Mouse (Mus musculus) liver, postnatal 0 days (tissue): ENCODE results near the gene Fndc11. TPM values are rescaled to one million over a fixed set of nuclear protein-coding genes. Genes with fewer than 3 reads are reported as not detected.

Source experiments
- ATAC-seq: fragments of 200-750 bp; cut with Nextera tagmentation; 2 replicates; pipeline ENCODE4 v1.8.0; 2017; ENCODE audit warnings: mild to moderate bottlenecking, moderate library complexity
- DNase-seq: peaks from one replicate; pipeline ENCODE4 v3.0.0-alpha.2; 2016
- H3K27ac ChIP-seq: fragments of 300-500 bp; sonication (generic); 2 replicates; pipeline ENCODE4 v1.5.1; 2014; ENCODE audit warnings: antibody characterized with exemption, moderate library complexity, mild to moderate bottlenecking, low read depth
- H3K27me3 ChIP-seq: fragments of 300-500 bp; sonication (generic); 2 replicates; pipeline ENCODE4 v1.6.1; 2014; ENCODE audit warnings: low read length, control low read depth, mixed read lengths; ENCODE audit not compliant: insufficient read depth
- H3K36me3 ChIP-seq: fragments of 300-500 bp; sonication (generic); replicated peaks from 2 replicates; pipeline ENCODE4 v1.6.1; 2014; ENCODE audit warnings: mild to moderate bottlenecking, control low read depth, low read length, moderate library complexity, mixed read lengths; ENCODE audit not compliant: insufficient read depth
- H3K4me1 ChIP-seq: fragments of 300-500 bp; sonication (generic); 2 replicates; pipeline ENCODE4 v1.6.1; 2014; ENCODE audit warnings: antibody characterized with exemption, mild to moderate bottlenecking, control low read depth; ENCODE audit not compliant: insufficient read depth
- H3K4me2 ChIP-seq: fragments of 300-500 bp; sonication (generic); 2 replicates; pipeline ENCODE4 v1.6.1; 2014; ENCODE audit warnings: low read depth, mild to moderate bottlenecking, low read length, moderate library complexity, mixed read lengths
- H3K4me3 ChIP-seq: fragments of 300-500 bp; sonication (generic); 2 replicates; pipeline ENCODE4 v1.5.1; 2014; ENCODE audit warnings: low read depth, low read length
- H3K9ac ChIP-seq: fragments of 300-500 bp; sonication (generic); replicated peaks from 2 replicates; pipeline ENCODE4 v1.6.1; 2014; ENCODE audit warnings: mild to moderate bottlenecking, moderate library complexity
- H3K9me3 ChIP-seq: fragments of 300-500 bp; sonication (generic); 2 replicates; pipeline ENCODE4 v1.6.1; 2016; ENCODE audit warnings: mild to moderate bottlenecking, control low read depth, low read length, mixed read lengths
- CTCF ChIP-seq: sonication (generic); IDR thresholded peaks from 2 replicates; pipeline ENCODE4 v1.5.1; 2016; ENCODE audit warnings: antibody characterized with exemption, low read depth
- EP300 ChIP-seq: IDR thresholded peaks from 2 replicates; pipeline ENCODE4 v1.6.1; 2016; ENCODE audit warnings: antibody characterized with exemption, low read depth, mild to moderate bottlenecking
- WGBS: fragments of 180-500 bp; shearing (Covaris S2); extraction: QIAGEN DNeasy Blood & Tissue Kit; methylation state at CpG from one replicate; pipeline ENCODE4 v1.1.7; 2014; ENCODE audit not compliant: insufficient replicate concordance; 5-methylcytosine and 5-hydroxymethylcytosine counted together
- polyA plus RNA-seq: library from polyadenylated mRNA; unstranded; fragments of >200 nt; fragmentation: Nextera tagmentation; extraction: Ambion mirVana; gene quantifications from 2 replicates; pipeline ENCODE4 v1.2.1, GENCODE M21; 2015

Fndc11 gene
- polyA plus RNA-seq, 1 experiment from 2014 or later = 0.09 TPM

DNA sequence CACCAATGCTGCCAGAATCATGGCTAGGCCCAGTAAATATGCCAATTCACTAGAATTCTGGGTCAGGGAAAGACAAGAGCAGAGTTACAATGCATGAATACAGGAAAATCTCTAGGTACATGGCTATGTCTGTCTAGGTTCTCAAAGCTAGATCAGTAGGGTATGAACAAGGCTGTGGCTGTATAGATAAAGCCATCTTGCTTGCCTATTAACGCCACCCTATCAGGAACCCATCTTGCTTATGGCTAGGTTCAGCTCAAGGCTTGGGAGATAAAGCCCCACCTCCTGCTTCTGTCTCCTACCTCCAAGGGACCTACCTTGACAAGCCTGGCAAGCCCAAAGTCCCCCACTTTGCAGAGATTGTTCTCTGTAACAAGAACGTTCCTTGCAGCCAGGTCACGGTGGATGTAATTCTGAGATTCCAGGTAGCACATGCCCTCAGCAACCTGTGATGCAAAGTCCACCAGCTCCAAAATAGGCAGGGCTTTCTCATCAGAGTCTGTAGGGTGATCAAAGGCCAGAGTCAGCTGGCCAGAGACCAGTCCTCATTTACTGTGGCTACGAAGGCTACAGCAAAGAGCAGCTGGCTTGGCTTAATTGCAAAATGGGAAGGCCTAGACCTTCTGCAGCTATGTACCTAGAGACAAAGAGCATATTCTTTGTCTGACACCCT lies 23.0 kb upstream of the Fndc11 start:
- Histone ChIP-seq H3K4me3 (no peak overlapping the region), H3K36me3 (no peaks in the 10 kb centered on the region), H3K4me2 (no peak overlapping the region), H3K27me3 (no peaks in the 10 kb centered on the region), H3K9ac (no peak overlapping the region), H3K27ac (no peak overlapping the region), H3K9me3 (no peaks in the 10 kb centered on the region), H3K4me1 (peaks cover 8% of the 10 kb centered on the region)
- TF ChIP-seq EP300 (no peak), CTCF (no peak)
- ATAC-seq (peak; percentile 65; the same call in 1 of the 2 replicates), DNase-seq (no peak)
- WGBS = 60% methylated on average over 4 of the region's 4 CpGs

DNA sequence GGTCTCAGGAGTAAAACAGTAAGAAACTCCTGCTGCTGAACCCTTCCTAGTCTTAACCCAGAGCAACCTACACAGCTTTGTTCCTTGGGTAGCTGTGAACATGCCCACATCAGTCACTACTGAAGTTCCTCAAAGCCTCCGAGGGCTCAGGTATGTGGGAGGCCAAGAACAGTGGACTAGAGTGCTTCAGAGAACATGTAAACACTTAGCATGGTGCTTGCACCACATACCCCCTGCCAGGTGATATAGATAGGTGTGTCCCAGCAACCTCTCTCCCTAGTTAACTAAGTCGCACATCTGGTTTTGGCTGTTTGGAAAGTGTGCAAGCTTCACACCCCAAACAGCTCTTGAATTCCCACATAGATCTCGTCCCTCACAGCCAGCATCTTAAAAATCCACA lies 18.2 kb upstream of the Fndc11 start:
- Histone ChIP-seq H3K27me3 (no peaks in the 10 kb centered on the region), H3K27ac (no peak overlapping the region), H3K36me3 (no peaks in the 10 kb centered on the region), H3K9ac (no peak overlapping the region), H3K9me3 (no peaks in the 10 kb centered on the region), H3K4me3 (no peak overlapping the region), H3K4me1 (peaks cover 16% of the 10 kb centered on the region), H3K4me2 (no peak overlapping the region)
- DNase-seq (no peak), ATAC-seq (no peak)
- TF ChIP-seq EP300 = no peak
- no peak for TF ChIP-seq CTCF
- WGBS = 66% methylated on average over 3 of the region's 3 CpGs

DNA sequence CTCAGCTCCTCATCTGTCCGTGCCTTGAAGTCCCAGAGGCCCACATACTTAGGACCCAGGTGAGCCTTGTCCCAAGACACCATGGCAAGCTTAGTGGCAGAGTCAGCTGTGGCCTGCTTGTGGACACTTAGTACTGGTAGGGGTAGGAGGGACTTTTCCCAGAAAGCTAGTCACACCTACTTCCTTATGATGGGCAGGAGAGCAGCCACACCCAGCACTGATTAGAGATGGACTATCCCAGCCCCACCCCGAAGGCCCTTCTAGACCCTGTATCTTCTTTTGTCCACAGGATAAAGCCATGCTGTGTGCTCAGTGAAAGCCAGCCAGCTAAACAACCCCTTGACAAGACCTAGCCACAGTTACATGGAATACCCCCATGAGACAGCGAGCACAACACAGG lies 17.4 kb upstream of the Fndc11 start, which contains the start of gene Ptk6:
Gene Ptk6 (minus strand): TSS at position 368 of the 400 bp plus-strand sequence.
- Histone ChIP-seq H3K4me3 (no peak within 1 kb of the TSS), H3K36me3 (no peaks in the 10 kb centered on the region), H3K27me3 (no peaks in the 10 kb centered on the region), H3K4me2 (no peak within 1 kb of the TSS), H3K9me3 (no peaks in the 10 kb centered on the region), H3K4me1 (peaks cover 16% of the 10 kb centered on the region), H3K9ac (no peak within 1 kb of the TSS), H3K27ac (no peak within 1 kb of the TSS)
- 81% methylated on average over 3 of the region's 3 CpGs for WGBS
- ATAC-seq = no peak
- DNase-seq = no peak
- no peak for TF ChIP-seq EP300
- TF ChIP-seq CTCF = no peak

DNA sequence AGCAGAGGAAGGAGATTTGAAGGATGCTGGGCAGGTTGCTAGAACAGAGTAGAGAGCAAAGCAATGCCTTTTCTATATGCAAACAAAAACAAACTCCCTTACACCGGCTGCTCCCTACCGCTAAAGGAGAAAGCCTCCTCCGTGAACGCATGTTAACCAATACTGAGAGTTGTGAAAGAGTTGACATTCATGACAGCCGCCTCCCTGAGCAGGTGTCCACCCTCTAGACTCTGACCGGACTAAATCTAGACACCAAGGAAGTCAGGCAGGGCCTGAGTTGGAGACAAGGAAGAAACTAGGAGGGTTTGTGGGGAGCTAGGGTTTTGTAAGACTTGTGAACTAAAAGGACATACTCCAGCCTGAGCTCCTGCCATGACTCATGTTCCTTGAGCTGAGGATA lies 16.9 kb upstream of the Fndc11 start:
- 54% methylated on average over 6 of the region's 6 CpGs for WGBS

DNA sequence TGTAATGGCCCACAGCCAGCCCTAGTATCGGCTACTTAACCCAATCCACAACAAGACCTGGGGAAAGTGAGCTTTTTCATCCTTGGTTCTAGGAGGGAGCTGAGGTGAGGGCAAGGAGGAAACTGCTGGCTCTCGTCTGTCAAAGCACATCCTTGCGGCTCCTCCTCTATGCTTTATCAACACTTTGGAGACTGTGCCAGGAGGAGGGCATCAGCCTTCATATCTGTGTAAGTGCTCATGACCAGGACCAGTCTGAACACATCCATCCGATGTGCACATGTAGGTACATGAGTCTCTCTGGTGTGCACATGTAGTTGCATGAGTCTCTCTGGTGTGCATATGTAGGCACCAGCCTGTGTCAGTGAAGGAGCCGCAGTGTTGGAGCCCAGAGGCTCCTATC lies 14.1 kb upstream of the Fndc11 start:
- Histone ChIP-seq H3K9ac (no peak overlapping the region), H3K9me3 (no peaks in the 10 kb centered on the region), H3K36me3 (no peaks in the 10 kb centered on the region), H3K4me3 (no peak overlapping the region), H3K4me2 (peak overlapping the region; percentile 65), H3K27ac (no peak overlapping the region; the same call in 1 of the 2 replicates), H3K4me1 (peaks cover 16% of the 10 kb centered on the region), H3K27me3 (peaks cover 2% of the 10 kb centered on the region; the same call in 1 of the 2 replicates)
- WGBS = 66% methylated on average over 5 of the region's 5 CpGs
- no peak for DNase-seq
- no peak for TF ChIP-seq EP300
- no peak for TF ChIP-seq CTCF
- peak; percentile 42 for ATAC-seq

More for the DNA sequence above, 16.9 kb upstream of the Fndc11 start:
- Histone ChIP-seq H3K27me3 (no peaks in the 10 kb centered on the region), H3K27ac (no peak overlapping the region), H3K4me2 (no peak overlapping the region), H3K4me3 (no peak overlapping the region), H3K4me1 (peaks cover 16% of the 10 kb centered on the region), H3K36me3 (no peaks in the 10 kb centered on the region), H3K9me3 (no peaks in the 10 kb centered on the region), H3K9ac (no peak overlapping the region)
- ATAC-seq (peak; percentile 44; the same call in 1 of the 2 replicates), DNase-seq (no peak)
- TF ChIP-seq EP300 = no peak
- TF ChIP-seq CTCF = no peak

DNA sequence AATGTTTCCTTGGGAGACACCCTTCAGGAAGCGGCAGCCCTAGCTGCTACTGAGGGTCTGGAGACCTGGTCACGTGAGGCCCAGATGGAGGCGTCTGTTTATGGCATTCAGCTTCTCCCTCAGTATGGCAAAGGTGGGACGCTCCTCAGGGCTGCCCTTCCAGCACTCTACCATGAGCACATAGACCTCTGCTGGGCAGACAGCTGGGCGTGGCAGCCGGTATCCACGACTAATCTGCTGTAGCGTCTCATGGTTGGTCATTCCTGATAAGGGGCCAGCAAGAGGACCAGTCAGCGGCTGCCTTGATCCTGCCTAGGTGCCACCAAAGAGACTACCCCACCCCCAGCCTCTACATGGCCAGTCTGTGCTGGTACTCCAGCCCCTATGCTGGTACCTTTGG lies 13.7 kb upstream of the Fndc11 start:
- H3K4me1 ChIP-seq = peaks cover 16% of the 10 kb centered on the region
- peak overlapping the region; percentile 65 for H3K4me2 ChIP-seq
- no peaks in the 10 kb centered on the region for H3K9me3 ChIP-seq
- no peaks in the 10 kb centered on the region for H3K36me3 ChIP-seq
- WGBS = 57% methylated on average over 9 of the region's 9 CpGs
- H3K27me3 ChIP-seq = peaks cover 5% of the 10 kb centered on the region; the same call in 1 of the 2 replicates
- peak; percentile 47 for DNase-seq
- TF ChIP-seq CTCF = no peak
- no peak for TF ChIP-seq EP300
- no peak overlapping the region; the same call in 1 of the 2 replicates for H3K27ac ChIP-seq
- H3K4me3 ChIP-seq = no peak overlapping the region
- peak; percentile 81 for ATAC-seq
- no peak overlapping the region; the same call in 1 of the 2 replicates for H3K9ac ChIP-seq
